15 mouse cellular contexts compared by ENCODE assay signal in the genomic region with DNA sequence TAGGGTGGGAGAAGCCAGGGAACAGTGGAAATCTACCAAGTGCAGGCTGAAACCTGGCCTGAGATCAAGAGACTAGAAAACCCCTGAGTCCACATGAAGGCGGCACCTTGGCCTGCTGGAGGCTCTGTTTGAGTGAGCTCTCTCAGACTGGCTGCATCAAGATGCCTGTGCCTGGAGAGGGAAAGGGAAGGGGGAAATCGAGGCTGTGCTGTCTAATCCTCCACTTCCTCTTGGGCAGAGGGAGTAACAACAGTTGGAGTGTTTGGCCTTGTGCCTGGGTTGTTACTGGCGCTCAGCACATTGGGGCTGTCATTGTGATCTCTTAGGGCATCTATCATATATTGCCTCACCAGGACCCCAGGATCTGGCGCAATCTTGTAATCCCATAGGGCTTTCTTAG. TPM values are rescaled to one million over a fixed set of nuclear protein-coding genes. Genes with fewer than 3 reads are reported as not detected.
DNase-seq lines count a peak whose midpoint lies in the region; ATAC-seq and TF ChIP-seq lines count a peak whose summit lies in the region.
"Had no signal": no experiment of that assay in that cellular context is flagged by ENCODE, and none has a peak within 500 bp of the region (broad histone marks: within the 10 kb centered on the region; RNA-seq: fewer than 3 reads in every experiment).

No protein-coding gene starts in this region.

- H3K9me3 ChIP-seq in hindbrain, embryonic 11.5 days (ENCODE audit: control insufficient read depth, low read length): no peaks in the 10 kb centered on the region
- H3K9me3 ChIP-seq: G1E; hindbrain, embryonic 15.5 days; liver, embryonic 13.5 days had no signal

- no peak overlapping the region for H3K9ac ChIP-seq in hindbrain, embryonic 11.5 days (ENCODE audit: low read depth, low read length)
- H3K9ac ChIP-seq: hindbrain, embryonic 15.5 days; liver, embryonic 13.5 days had no signal

- no peaks in the 10 kb centered on the region for H3K36me3 ChIP-seq in kidney, adult 2 months (ENCODE audit: control insufficient read depth, insufficient read depth, low read length)
- H3K36me3 ChIP-seq in hindbrain, embryonic 11.5 days (ENCODE audit: control insufficient read depth, insufficient read depth, low read length): no peaks in the 10 kb centered on the region
- H3K36me3 ChIP-seq: G1E; hindbrain, embryonic 15.5 days; liver, embryonic 13.5 days had no signal

- no peak for TF ChIP-seq CTCF in kidney, adult 2 months (conservative IDR thresholded peaks at IDR 0.05; ENCODE audit: insufficient read depth, insufficient read length, low read depth, low read length)

- ATAC-seq in hindbrain, embryonic 11.5 days (ENCODE audit: low FRiP score): no peak

- DNase-seq in cerebellum, postnatal 14 days: peak; percentile 68
- DNase-seq in cerebellum, adult 18-20 months: no peak
- peak; percentile 7 for DNase-seq in kidney, adult 2 months
- no peak for DNase-seq in kidney, adult 11 months
- DNase-seq in gastrocnemius, postnatal 25 days: peak; percentile 47
- peak; percentile 16 to 52 for DNase-seq in lung, postnatal 4 days
- no peak for DNase-seq in hindbrain, embryonic 11.5 days (ENCODE audit: low spot score)
- DNase-seq in right cerebral cortex, postnatal 10 days (ENCODE audit: low spot score in 2 of 2): no peak
- DNase-seq: kidney, adult 9 months; liver, embryonic 13.5 days; right cerebral cortex, adult 18-20 months; thymus, adult 18-20 months had no signal

- no peak for TF ChIP-seq POLR2A in kidney, adult 2 months (IDR thresholded peaks at IDR 0.05; ENCODE audit: low read depth, low read length)

- H3K27ac ChIP-seq in kidney, adult 2 months (ENCODE audit: insufficient read depth, low read depth, low read length): no peak overlapping the region
- H3K27ac ChIP-seq in hindbrain, embryonic 11.5 days (ENCODE audit: low read depth, low read length): no peak overlapping the region
- H3K27ac ChIP-seq: hindbrain, embryonic 15.5 days; liver, embryonic 13.5 days had no signal

- H3K4me3 ChIP-seq in kidney, adult 2 months (ENCODE audit: insufficient read depth, low read depth, low read length): no peak overlapping the region
- H3K4me3 ChIP-seq in hindbrain, embryonic 11.5 days (ENCODE audit: low read depth, low read length): no peak overlapping the region
- H3K4me3 ChIP-seq: hindbrain, embryonic 15.5 days; liver, embryonic 13.5 days; megakaryocyte, embryonic 14.5 days had no signal

- no peaks in the 10 kb centered on the region for H3K4me1 ChIP-seq in kidney, adult 2 months (ENCODE audit: control insufficient read depth, insufficient read depth, low read length)
- peaks cover 3% of the 10 kb centered on the region; the same call in 1 of the 2 replicates for H3K4me1 ChIP-seq in hindbrain, embryonic 11.5 days (replicated peaks; ENCODE audit: control insufficient read depth, insufficient read depth, low read length)
- H3K4me1 ChIP-seq: liver, embryonic 13.5 days; megakaryocyte, embryonic 14.5 days had no signal

- 74% methylated on average over 4 of the region's 4 CpGs for WGBS in kidney, adult 2 months
- 90% methylated on average over 4 of the region's 4 CpGs for WGBS in hindbrain, embryonic 11.5 days

- no peaks in the 10 kb centered on the region for H3K27me3 ChIP-seq in kidney, adult 2 months (replicated peaks; ENCODE audit: control insufficient read depth, insufficient read depth, low read length)
- H3K27me3 ChIP-seq in hindbrain, embryonic 11.5 days (ENCODE audit: control insufficient read depth, insufficient read depth, low read length): no peaks in the 10 kb centered on the region
- H3K27me3 ChIP-seq: hindbrain, embryonic 15.5 days; liver, embryonic 13.5 days had no signal

- H3K4me2 ChIP-seq in hindbrain, embryonic 11.5 days (replicated peaks; ENCODE audit: low read depth, low read length): no peak overlapping the region
- H3K4me2 ChIP-seq: hindbrain, embryonic 15.5 days; liver, embryonic 13.5 days had no signal

RNA-seq across cellular contexts. Expression of gene Fbln2, which starts 36.4 kb away (rescaled TPM):
- 12.6 and 18.0 TPM in 2 replicates for polyA plus RNA-seq in kidney, adult 2 months (2012; rRNA removed)
- total RNA-seq in gastrocnemius, postnatal 25 days (2021): 10 to 100 TPM; 47.7 to 50.2 TPM
- polyA plus RNA-seq in hindbrain, embryonic 11.5 days (2014; fragmentation: Nextera tagmentation; extraction: Ambion mirVana): 30.7 and 36.5 TPM in 2 replicates
- polyA plus RNA-seq: G1E had no signal

Comparison
In these comparisons a context has a peak if more than half of its experiments do, and no peak if none do; other contexts are left out.
1. DNase-seq: peak in cerebellum, postnatal 14 days (2 of 2), kidney, adult 2 months (single experiment), gastrocnemius, postnatal 25 days (single experiment) and lung, postnatal 4 days (2 of 2); none in cerebellum, adult 18-20 months (0 of 2), kidney, adult 11 months (single experiment), hindbrain, embryonic 11.5 days (single experiment) and right cerebral cortex, postnatal 10 days (0 of 2).